Mouse (Mus musculus): ENCODE measurements around the gene Tmem240.

- no peak for TF ChIP-seq POLR2A (IDR thresholded peaks at IDR 0.05; ENCODE audit: insufficient read depth, low read length)
- TF ChIP-seq CTCF (IDR thresholded peaks at IDR 0.05; ENCODE audit: low read depth, low read length): no peak
- TF ChIP-seq EP300 (IDR thresholded peaks at IDR 0.05; ENCODE audit: insufficient read depth, low read depth, low read length): no peak
Observed at GRCm38 (mm10) chr4:155762357-155762756, 27.8 kb downstream of the Tmem240 start.

Measured in ES-Bruce4 (cell line).